Mouse (Mus musculus) midbrain, postnatal 0 days (tissue): ENCODE measurements around the gene Gfra1. TPM values are rescaled to one million over a fixed set of nuclear protein-coding genes. Genes with fewer than 3 reads are reported as not detected.

Experiments used
- ATAC-seq: fragments of 200-750 bp; cut with Nextera tagmentation; 2 replicates; pipeline ENCODE4 v1.8.0; 2017; ENCODE audit warnings: moderate number of reproducible peaks, mild to moderate bottlenecking, moderate TSS enrichment, moderate library complexity; ENCODE audit not compliant: low FRiP score
- DNase-seq: peaks from one replicate; pipeline ENCODE4 v3.0.0-alpha.2; 2015; ENCODE audit warnings: low spot score
- H3K27ac ChIP-seq: fragments of 300-500 bp; sonication (generic); 2 replicates; pipeline ENCODE4 v1.5.1; 2014; ENCODE audit warnings: low read depth, mild to moderate bottlenecking, low read length, mixed read lengths
- H3K27me3 ChIP-seq: fragments of 300-500 bp; sonication (generic); 2 replicates; pipeline ENCODE4 v1.6.1; 2014; ENCODE audit warnings: low read length, control low read depth, mixed read lengths; ENCODE audit not compliant: insufficient read depth
- H3K36me3 ChIP-seq: fragments of 300-500 bp; sonication (generic); 2 replicates; pipeline ENCODE4 v1.6.1; 2014; ENCODE audit warnings: low read length, control low read depth, mixed read lengths; ENCODE audit not compliant: insufficient read depth
- H3K4me1 ChIP-seq: fragments of 300-500 bp; sonication (generic); 2 replicates; pipeline ENCODE4 v1.6.1; 2014; ENCODE audit warnings: mild to moderate bottlenecking, control low read depth, antibody characterized with exemption, low read length, mixed read lengths; ENCODE audit not compliant: insufficient read depth
- H3K4me2 ChIP-seq: fragments of 300-500 bp; sonication (generic); 2 replicates; pipeline ENCODE4 v1.6.1; 2014; ENCODE audit warnings: low read depth, mild to moderate bottlenecking, low read length, mixed read lengths; ENCODE audit not compliant: poor library complexity, severe bottlenecking
- H3K4me3 ChIP-seq: fragments of 300-500 bp; sonication (generic); 2 replicates; pipeline ENCODE4 v1.5.1; 2014; ENCODE audit warnings: low read depth, mild to moderate bottlenecking, low read length, moderate library complexity
- H3K9ac ChIP-seq: fragments of 300-500 bp; sonication (generic); replicated peaks from 2 replicates; pipeline ENCODE4 v1.6.1; 2014; ENCODE audit warnings: mild to moderate bottlenecking, low read length, moderate library complexity, mixed read lengths; ENCODE audit not compliant: poor library complexity, severe bottlenecking
- H3K9me3 ChIP-seq: fragments of 300-500 bp; sonication (generic); 2 replicates; pipeline ENCODE4 v1.6.1; 2016; ENCODE audit warnings: low read length, control low read depth
- CTCF ChIP-seq: IDR thresholded peaks from 2 replicates; pipeline ENCODE4 v1.5.1; 2016; ENCODE audit warnings: antibody characterized with exemption, mild to moderate bottlenecking
- WGBS: fragments of 180-500 bp; shearing (Covaris S2); extraction: QIAGEN DNeasy Blood & Tissue Kit; methylation state at CpG from one replicate; pipeline ENCODE4 v1.1.7; 2014; 5-methylcytosine and 5-hydroxymethylcytosine counted together
- polyA plus RNA-seq: library from polyadenylated mRNA; unstranded; fragments of >200 nt; fragmentation: Nextera tagmentation; extraction: Ambion mirVana; gene quantifications from 2 replicates; pipeline ENCODE4 v1.2.1, GENCODE M21; 2015
- total RNA-seq: library from RNA; depleted of rRNA; stranded (reverse); fragments of >200 nt; gene quantifications from 2 replicates; pipeline ENCODE4 v1.2.3, GENCODE M21; 2014

Gene Gfra1
- total and polyA plus RNA-seq, 2 experiments from 2014 or later: 34.4 to 101 TPM

- H3K36me3 ChIP-seq: no peaks in the 10 kb centered on the region
- no peak for DNase-seq
- no peak for TF ChIP-seq CTCF
- WGBS: 53% methylated on average over 3 of the region's 3 CpGs
- ATAC-seq: no peak
- no peaks in the 10 kb centered on the region for H3K4me1 ChIP-seq
- H3K27me3 ChIP-seq: no peaks in the 10 kb centered on the region
- no peaks in the 10 kb centered on the region for H3K9me3 ChIP-seq
- H3K9ac ChIP-seq: no peak overlapping the region
- no peak overlapping the region for H3K27ac ChIP-seq
- no peak overlapping the region for H3K4me2 ChIP-seq
- no peak overlapping the region for H3K4me3 ChIP-seq
These were observed 72.4 kb downstream of the Gfra1 start for GRCm38 (mm10) chr19:58383273-58383672.

DNA sequence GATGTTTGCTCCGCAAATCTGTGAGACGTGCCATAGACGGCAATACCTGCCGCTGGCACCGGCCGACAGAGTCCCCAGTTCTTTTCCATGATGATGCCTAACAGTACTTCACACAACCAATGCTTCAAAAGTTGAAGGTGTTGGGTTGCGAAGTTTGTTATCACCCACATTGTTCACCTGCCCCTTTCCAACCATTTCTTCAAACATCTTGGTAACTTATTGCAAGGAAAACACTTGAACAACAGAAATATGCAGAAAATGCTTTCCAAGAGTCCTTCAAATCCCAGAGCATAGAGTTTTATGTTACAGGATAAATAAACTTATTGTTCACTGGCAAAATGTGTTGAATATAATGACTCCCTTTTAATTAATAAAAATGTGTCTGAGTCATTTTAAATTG is 73.2 kb downstream of the Gfra1 start:
- WGBS: 99% methylated on average over 7 of the region's 7 CpGs
- Histone ChIP-seq H3K27me3 (no peaks in the 10 kb centered on the region), H3K4me1 (no peaks in the 10 kb centered on the region), H3K4me3 (no peak overlapping the region), H3K36me3 (no peaks in the 10 kb centered on the region), H3K9me3 (no peaks in the 10 kb centered on the region), H3K27ac (no peak overlapping the region), H3K9ac (no peak overlapping the region), H3K4me2 (no peak overlapping the region)
- ATAC-seq: no peak
- no peak for TF ChIP-seq CTCF
- DNase-seq: no peak

DNA sequence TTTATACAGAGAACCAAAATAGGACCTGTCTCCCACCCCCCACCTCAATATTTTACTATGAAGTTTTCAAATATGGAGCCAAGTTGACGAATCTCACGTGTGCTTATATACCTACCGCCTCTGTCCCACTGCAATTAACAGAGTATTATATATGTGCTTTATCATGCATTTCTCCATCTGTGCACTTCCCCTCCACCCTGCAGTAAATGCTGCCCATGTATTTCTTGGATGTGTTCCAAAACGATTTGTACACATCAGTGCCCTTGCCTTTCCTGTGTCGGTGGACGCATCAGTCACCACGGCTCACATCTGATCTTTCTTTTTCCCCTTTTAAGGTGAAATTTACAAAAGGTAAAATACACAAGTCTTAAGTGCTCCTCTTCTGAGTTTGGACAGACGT is 77.7 kb downstream of the Gfra1 start:
- ATAC-seq: no peak

GRCm38 (mm10) chr19:58376675-58377102 is 79.0 kb downstream of the Gfra1 start:
- Histone ChIP-seq H3K9me3 (no peaks in the 10 kb centered on the region), H3K27me3 (no peaks in the 10 kb centered on the region), H3K36me3 (no peaks in the 10 kb centered on the region), H3K4me3 (no peak overlapping the region), H3K4me1 (no peaks in the 10 kb centered on the region), H3K27ac (no peak overlapping the region), H3K4me2 (no peak overlapping the region), H3K9ac (no peak overlapping the region)
- DNase-seq: no peak
- TF ChIP-seq CTCF: no peak
- ATAC-seq: no peak
- 71% methylated on average over 8 of the region's 8 CpGs for WGBS

More for the DNA sequence above, 77.7 kb downstream of the Gfra1 start:
- H3K9me3 ChIP-seq: no peaks in the 10 kb centered on the region
- TF ChIP-seq CTCF: no peak
- H3K4me3 ChIP-seq: no peak overlapping the region
- H3K36me3 ChIP-seq: no peaks in the 10 kb centered on the region
- no peaks in the 10 kb centered on the region for H3K4me1 ChIP-seq
- H3K4me2 ChIP-seq: no peak overlapping the region
- WGBS: 79% methylated on average over 8 of the region's 8 CpGs
- peak; percentile 54 for DNase-seq
- no peak overlapping the region for H3K9ac ChIP-seq
- no peaks in the 10 kb centered on the region for H3K27me3 ChIP-seq
- no peak overlapping the region for H3K27ac ChIP-seq

- DNase-seq (no peak), ATAC-seq (no peak)
- TF ChIP-seq CTCF: no peak
- H3K27me3 ChIP-seq: no peaks in the 10 kb centered on the region
- 0 out of 2 replicates have a peak, but pooled peaks cover 2% of the 10 kb centered on the region for H3K4me1 ChIP-seq
- no peak overlapping the region for H3K4me2 ChIP-seq
- H3K9ac ChIP-seq: no peak overlapping the region
- no peaks in the 10 kb centered on the region for H3K36me3 ChIP-seq
- H3K4me3 ChIP-seq: no peak overlapping the region
- WGBS: 97% methylated on average over 5 of the region's 5 CpGs
- H3K9me3 ChIP-seq: no peaks in the 10 kb centered on the region
- no peak overlapping the region for H3K27ac ChIP-seq
These were observed 81.1 kb downstream of the Gfra1 start for GRCm38 (mm10) chr19:58374648-58375047.

- no peak for TF ChIP-seq CTCF
- Histone ChIP-seq H3K36me3 (no peaks in the 10 kb centered on the region), H3K4me2 (no peak overlapping the region), H3K4me1 (0 out of 2 replicates have a peak, but pooled peaks cover 3% of the 10 kb centered on the region), H3K27ac (no peak overlapping the region), H3K9ac (no peak overlapping the region), H3K9me3 (no peaks in the 10 kb centered on the region), H3K4me3 (no peak overlapping the region), H3K27me3 (no peaks in the 10 kb centered on the region)
- ATAC-seq (no peak), DNase-seq (no peak)
- 95% methylated on average over 4 of the region's 4 CpGs for WGBS
These were observed 81.6 kb downstream of the Gfra1 start for GRCm38 (mm10) chr19:58374155-58374554.
